Mouse (Mus musculus) mesoderm, embryonic 11.5 days (tissue): ENCODE measurements at regions not wholly inside any gene's neighbourhood (a gene's known extent, or its start where the extent isn't known, plus 50 kb on each side); places are given as distances from the start of the nearest gene placed in this dataset.
"Not testable (repeated sequence)": the region's sequence is repeated elsewhere in the genome, so short reads cannot be mapped to it uniquely, and the experiment has no call there.

Experiments
- DNase-seq: peaks from one replicate; pipeline ENCODE4 v3.0.0-alpha.2; 2012; ENCODE audit warnings: low read depth, low spot score

GRCm38 (mm10) chr17:47271979-47272677, 96.6 kb upstream of the Mrps10 start:
- DNase-seq, result no peak

DNA sequence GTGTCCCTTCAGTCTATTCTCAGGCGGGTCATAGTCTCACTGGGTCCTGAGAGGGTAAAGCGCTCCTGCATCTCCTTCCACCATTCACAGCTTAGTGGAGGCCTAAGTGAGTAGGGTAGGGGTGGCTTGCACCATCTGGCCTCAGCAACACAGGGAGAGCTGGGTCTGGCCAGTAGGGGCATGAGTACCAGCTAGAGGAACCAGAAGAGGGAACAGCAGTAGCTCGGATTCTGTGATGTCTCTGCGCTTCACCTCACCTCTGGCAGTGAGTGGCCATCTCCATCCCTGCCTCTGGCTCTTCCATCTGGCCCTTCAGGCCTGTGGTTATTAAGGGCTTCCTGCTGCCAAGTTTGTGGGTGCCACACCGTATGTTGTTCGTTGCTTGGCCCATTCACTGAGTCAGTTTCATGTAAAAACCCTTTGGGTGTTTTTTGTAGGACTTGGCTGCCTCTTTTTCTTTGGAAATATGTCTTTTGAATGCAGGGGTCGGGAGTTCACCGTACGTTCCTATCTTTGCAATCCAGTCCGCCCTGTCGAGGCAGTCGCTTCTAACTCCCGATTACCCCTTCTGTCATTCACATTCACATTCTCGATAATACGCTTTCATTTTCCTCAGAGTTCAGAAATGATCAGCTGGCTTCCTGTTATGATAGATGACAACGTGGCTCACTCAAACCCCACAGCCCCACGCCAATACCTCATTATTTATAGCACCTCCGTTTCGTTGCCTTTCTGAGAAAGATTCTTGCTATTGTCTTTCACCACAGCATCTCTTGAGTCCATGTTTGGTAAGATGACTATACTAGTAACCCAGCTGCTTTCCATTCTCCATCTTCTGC, 99.4 kb upstream of the Mrps10 start:
- DNase-seq, result no peak

- DNase-seq, result no peak
These were observed 100.8 kb upstream of the Mrps10 start for GRCm38 (mm10) chr17:47267843-47268242.

GRCm38 (mm10) chr17:47267076-47267475, 101.6 kb upstream of the Mrps10 start:
- no peak for DNase-seq

- DNase-seq, result no peak
These were observed 102.4 kb upstream of the Mrps10 start for GRCm38 (mm10) chr17:47266335-47266734.

DNA sequence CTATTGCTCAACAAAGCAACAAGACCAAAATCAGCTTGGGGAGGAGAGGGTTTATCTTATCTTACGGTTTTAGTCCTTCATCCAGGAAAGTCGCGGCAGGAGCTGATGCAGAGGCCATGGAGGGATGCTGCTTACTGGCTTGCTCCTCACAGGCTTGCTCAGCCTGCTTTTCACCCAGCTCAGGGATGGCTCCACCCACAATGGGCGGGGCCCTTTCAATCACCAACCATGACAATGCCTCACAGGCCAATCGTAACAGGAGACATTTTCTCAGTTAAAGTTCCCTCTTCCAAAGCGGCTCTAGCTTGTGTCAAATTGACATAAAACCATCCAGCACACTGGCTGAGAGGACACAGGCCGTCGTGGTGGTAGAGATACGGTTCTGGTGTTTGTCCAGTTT, 105.7 kb upstream of the Mrps10 start:
- DNase-seq, result no peak

- no peak for DNase-seq
These were observed 106.5 kb upstream of the Mrps10 start for GRCm38 (mm10) chr17:47262141-47262540.

DNA sequence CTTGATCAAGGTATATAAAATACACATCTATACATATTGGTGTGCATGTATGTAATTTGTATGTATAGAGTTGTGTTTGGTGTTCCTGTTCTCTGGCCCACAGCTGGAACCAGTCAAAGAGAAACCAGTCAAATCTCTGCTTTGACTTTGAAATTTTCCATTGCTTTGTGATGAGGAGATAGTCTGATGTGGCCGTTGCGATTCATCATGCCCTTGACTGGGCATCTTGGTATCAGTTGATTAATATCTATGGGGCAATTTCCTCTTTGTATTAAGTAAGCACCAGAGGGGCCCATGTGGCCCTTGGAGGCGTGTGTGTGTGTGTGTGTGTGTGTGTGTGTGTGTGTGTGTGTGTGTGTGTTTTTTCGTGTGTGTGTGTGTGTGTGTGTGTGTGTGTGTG, 107.7 kb upstream of the Mrps10 start:
- DNase-seq, result no peak

DNA sequence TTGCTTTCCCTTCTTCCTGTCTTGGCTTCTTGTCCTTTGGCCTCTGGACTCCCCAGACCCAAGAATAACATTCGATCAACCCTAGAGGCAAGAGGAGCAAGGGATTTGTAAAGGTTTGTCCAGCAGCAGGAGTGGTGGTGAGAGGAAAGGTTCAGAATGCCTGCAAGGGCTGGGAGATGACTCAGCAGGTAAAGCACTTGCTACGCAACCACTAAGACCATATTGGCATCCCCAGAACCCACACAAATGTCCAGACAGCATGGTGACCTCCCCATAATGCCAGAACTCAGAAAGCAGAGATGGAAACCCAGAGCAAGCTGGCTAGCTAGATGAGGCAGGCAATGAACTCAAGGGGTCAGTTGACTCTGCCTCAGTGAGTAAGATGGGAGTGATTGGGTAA, 110.4 kb upstream of the Mrps10 start:
- DNase-seq, result no peak

GRCm38 (mm10) chr17:47255209-47255608, 113.5 kb upstream of the Mrps10 start:
- DNase-seq, result no peak

- no peak for DNase-seq
These were observed 114.7 kb upstream of the Mrps10 start for GRCm38 (mm10) chr17:47254026-47254425.

DNA sequence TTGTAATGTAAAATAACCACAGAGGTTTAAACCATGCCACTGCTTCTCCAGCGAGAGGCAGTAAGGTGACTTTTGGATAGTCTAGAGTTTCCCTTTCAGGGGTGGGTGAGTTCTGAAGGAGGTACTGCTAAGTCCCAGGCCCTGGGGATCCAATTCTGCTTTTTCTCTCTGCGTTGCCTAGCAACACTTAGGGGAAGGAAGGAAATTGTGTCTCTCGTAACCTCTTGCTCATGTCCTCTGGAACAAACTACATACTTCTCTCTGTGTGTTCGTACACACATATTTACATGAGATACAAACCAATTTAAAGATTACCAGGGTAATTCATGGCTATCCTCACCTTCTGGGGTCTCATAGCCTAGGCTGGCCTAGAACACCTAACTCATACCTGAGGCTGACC, 118.7 kb upstream of the Mrps10 start:
- DNase-seq, result no peak

DNA sequence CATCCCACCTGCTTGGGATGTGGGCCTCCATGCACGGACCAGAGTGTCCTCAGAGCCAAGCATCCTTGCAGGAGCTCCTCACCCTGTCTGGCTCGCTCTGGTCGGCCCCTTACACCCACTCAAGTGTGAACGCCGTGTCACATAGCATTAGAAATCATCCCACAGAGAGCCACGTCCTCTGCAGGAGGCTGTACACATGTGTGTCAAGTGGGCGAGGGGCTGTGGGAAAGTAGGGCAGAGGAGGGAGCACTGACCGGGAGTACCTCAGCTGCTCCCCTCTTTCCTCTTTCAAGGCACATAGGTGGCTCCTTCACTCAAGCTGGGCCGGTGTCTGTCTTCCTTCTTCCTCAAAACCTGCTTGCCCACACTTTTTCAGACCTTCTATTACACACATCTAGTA, 119.5 kb upstream of the Mrps10 start:
- DNase-seq, result no peak

GRCm38 (mm10) chr17:47248053-47248452, 120.6 kb upstream of the Mrps10 start:
- DNase-seq, result no peak

GRCm38 (mm10) chr17:47247516-47247915, 121.2 kb upstream of the Mrps10 start:
- no peak for DNase-seq

GRCm38 (mm10) chr17:47246605-47247004, 122.1 kb upstream of the Mrps10 start:
- DNase-seq, result no peak

GRCm38 (mm10) chr17:47245635-47246034, 123.1 kb upstream of the Mrps10 start:
- DNase-seq, result no peak

DNA sequence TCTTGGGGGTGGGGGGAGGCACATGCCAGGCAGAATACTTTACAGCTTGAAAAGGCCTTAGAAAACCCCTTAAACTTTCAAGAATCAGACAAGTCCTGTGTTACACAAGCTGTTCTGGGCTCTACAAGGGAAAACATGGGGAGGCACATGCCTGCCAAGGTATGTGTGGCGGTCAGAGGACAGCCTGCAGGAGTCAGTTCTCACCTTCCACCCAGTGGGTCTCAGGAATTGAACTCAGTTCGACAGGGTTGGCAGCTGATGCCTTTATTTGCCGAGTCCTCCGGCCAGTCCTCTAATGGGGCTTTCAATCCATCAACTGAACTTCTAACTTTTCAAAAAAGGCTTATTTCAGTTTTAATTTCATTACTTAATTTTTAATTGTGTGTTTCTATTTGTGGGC, 129.6 kb upstream of the Mrps10 start:
- DNase-seq, result no peak

DNA sequence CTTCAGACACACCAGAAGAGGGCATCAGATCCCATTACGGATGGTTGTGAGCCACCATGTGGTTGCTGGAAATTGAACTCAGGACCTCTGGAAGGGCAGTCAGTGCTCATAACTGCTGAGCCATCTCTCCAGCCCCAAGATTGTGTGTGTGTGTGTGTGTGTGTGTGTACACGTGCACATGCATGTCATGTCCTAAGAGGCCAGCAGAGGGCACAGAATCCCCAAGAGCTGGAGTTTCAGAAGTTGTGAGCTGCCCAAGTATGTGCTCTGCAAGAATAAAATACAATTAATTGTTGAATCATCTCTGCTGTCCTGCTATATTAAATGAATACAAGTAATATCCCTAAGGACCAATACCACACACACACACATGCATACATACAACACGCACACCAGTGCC, 130.8 kb upstream of the Mrps10 start:
- DNase-seq, result not testable (repeated sequence)

GRCm38 (mm10) chr17:47234343-47234742, 134.3 kb upstream of the Mrps10 start:
- DNase-seq, result no peak

GRCm38 (mm10) chr17:47233003-47233678, 135.5 kb upstream of the Mrps10 start:
- no peak for DNase-seq

DNA sequence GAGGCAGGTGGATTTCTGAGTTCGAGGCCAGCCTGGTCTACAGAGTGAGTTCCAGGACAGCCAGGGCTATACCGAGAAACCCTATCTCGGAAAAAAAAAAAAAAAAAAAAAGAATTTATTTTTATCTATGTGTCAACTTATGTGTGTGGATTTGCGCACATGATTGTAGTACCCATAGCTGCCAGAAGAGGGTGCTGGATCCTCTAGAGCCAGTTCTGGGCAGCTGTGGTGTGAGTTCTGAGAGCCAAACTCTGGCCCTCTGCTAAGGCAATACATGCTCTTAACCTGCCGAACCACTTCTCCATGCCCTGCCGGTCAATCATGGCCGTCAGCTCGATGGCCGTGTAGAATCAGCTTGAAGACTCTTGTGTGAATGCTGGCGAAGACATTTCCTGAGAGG, 138.0 kb upstream of the Mrps10 start:
- no peak for DNase-seq

GRCm38 (mm10) chr17:47226391-47226790, 142.3 kb upstream of the Mrps10 start:
- DNase-seq, result no peak
